Mouse (Mus musculus) CH12.LX (cell line): ENCODE results near the gene Cap1. TPM values are rescaled to one million over a fixed set of nuclear protein-coding genes. Genes with fewer than 3 reads are reported as not detected.

Source experiments
- DNase-seq: peaks from one replicate; pipeline ENCODE4 v3.0.0-alpha.2; 2013; ENCODE audit errors: extremely low read depth
- H3K27ac ChIP-seq: 2 replicates; pipeline ENCODE4 v1.5.1; 2012; ENCODE audit warnings: low read depth, mild to moderate bottlenecking, control low read depth, moderate library complexity; ENCODE audit not compliant: insufficient read depth
- H3K27me3 ChIP-seq: replicated peaks from 2 replicates; pipeline ENCODE3; 2012; ENCODE audit warnings: inconsistent platforms
- H3K36me3 ChIP-seq, 2 experiments: replicated peaks in 1 of 2; 2 replicates each; pipeline versions ENCODE3 to v1.6.1; 2012; ENCODE audit warnings: inconsistent platforms in 1 of 2, low read length in 1 of 2, mild to moderate bottlenecking in 1 of 2, mixed read lengths in 1 of 2, moderate library complexity in 1 of 2; ENCODE audit not compliant: control insufficient read depth in 1 of 2, insufficient read depth in 1 of 2
- H3K4me1 ChIP-seq, 2 experiments: 2 replicates each; pipeline ENCODE4 v1.6.1; 2012; ENCODE audit warnings: inconsistent platforms in 1 of 2, moderate library complexity in 1 of 2; ENCODE audit not compliant: insufficient read depth in 2 of 2, control insufficient read depth in 1 of 2
- H3K4me2 ChIP-seq: 2 replicates; pipeline ENCODE4 v1.6.1; 2012; ENCODE audit warnings: low read depth, mild to moderate bottlenecking, control low read depth; ENCODE audit not compliant: poor library complexity, insufficient read depth, severe bottlenecking
- H3K4me3 ChIP-seq, 3 experiments: fragments of 150-350 bp in 1 of 3; sonication (generic) in 1 of 3; replicated peaks in 1 of 3; 2 replicates each; pipeline versions ENCODE3 to v1.5.1; 2011 to 2012; ENCODE audit warnings: low read depth in 2 of 3, low read length in 2 of 3, mild to moderate bottlenecking in 2 of 3, moderate library complexity in 2 of 3, control low read depth in 1 of 3, improper control_type of control experiment in 1 of 3, inconsistent platforms in 1 of 3, mixed read lengths in 1 of 3; ENCODE audit not compliant: poor library complexity in 1 of 3
- H3K79me2 ChIP-seq: replicated peaks from 2 replicates; pipeline ENCODE4 v1.6.1; 2012; ENCODE audit warnings: mild to moderate bottlenecking, moderate library complexity; ENCODE audit not compliant: control insufficient read depth, poor library complexity, insufficient read depth, severe bottlenecking; ENCODE audit errors: extremely low read depth
- H3K9ac ChIP-seq: 2 replicates; pipeline ENCODE4 v1.6.1; 2012; ENCODE audit warnings: low read depth, mild to moderate bottlenecking, control low read depth, moderate library complexity; ENCODE audit not compliant: insufficient read depth
- H3K9me3 ChIP-seq: replicated peaks from 2 replicates; pipeline ENCODE3; 2012; ENCODE audit warnings: low read length, inconsistent platforms, mixed read lengths
- CHD1 ChIP-seq: IDR thresholded peaks from 2 replicates; pipeline ENCODE4 v1.6.1; 2012; ENCODE audit warnings: low read depth, low read length, improper control_type of control experiment, inconsistent platforms
- CTCF ChIP-seq, 2 experiments: IDR thresholded peaks in 1 of 2; conservative IDR thresholded peaks in 1 of 2; 2 replicates each; pipeline ENCODE4 v1.5.1; 2011 to 2012; ENCODE audit warnings: low read depth in 2 of 2, low read length in 2 of 2, improper control_type of control experiment in 1 of 2, inconsistent platforms in 1 of 2, mild to moderate bottlenecking in 1 of 2, moderate library complexity in 1 of 2
- E2F4 ChIP-seq: IDR thresholded peaks from 2 replicates; pipeline ENCODE4 v1.6.1; 2011; ENCODE audit warnings: low read depth, low read length, improper control_type of control experiment; ENCODE audit not compliant: insufficient replicate concordance
- HCFC1 ChIP-seq: IDR thresholded peaks from 2 replicates; pipeline ENCODE4 v1.6.1; 2012; ENCODE audit warnings: low read depth, mild to moderate bottlenecking, inconsistent platforms, low read length, improper control_type of control experiment
- KAT2A ChIP-seq: IDR thresholded peaks from 2 replicates; pipeline ENCODE4 v1.6.1; 2012; ENCODE audit warnings: low read length, improper control_type of control experiment, inconsistent platforms; ENCODE audit not compliant: insufficient replicate concordance
- MAFK ChIP-seq: IDR thresholded peaks from 2 replicates; pipeline ENCODE4 v1.6.1; 2011; ENCODE audit warnings: low read length, improper control_type of control experiment; ENCODE audit not compliant: insufficient replicate concordance
- MEF2A ChIP-seq: IDR thresholded peaks from 2 replicates; pipeline ENCODE4 v1.6.1; 2014; ENCODE audit warnings: low read depth, mild to moderate bottlenecking, inconsistent platforms, low read length, improper control_type of control experiment, borderline replicate concordance
- MYC ChIP-seq: IDR thresholded peaks from 2 replicates; pipeline ENCODE4 v1.6.1; 2011; ENCODE audit warnings: low read depth, mild to moderate bottlenecking, improper control_type of control experiment, low read length
- PAX5 ChIP-seq: IDR thresholded peaks from 2 replicates; pipeline ENCODE4 v1.6.1; 2012; ENCODE audit warnings: low read length, inconsistent platforms, mixed read lengths
- RAD21 ChIP-seq: IDR thresholded peaks from 2 replicates; pipeline ENCODE4 v1.6.1; 2011; ENCODE audit warnings: low read depth, mild to moderate bottlenecking, low read length, improper control_type of control experiment, moderate library complexity
- RCOR1 ChIP-seq: conservative IDR thresholded peaks from 2 replicates; pipeline ENCODE4 v1.6.1; 2012; ENCODE audit warnings: low read depth, mild to moderate bottlenecking, inconsistent platforms, low read length, improper control_type of control experiment
- SMC3 ChIP-seq: IDR thresholded peaks from 2 replicates; pipeline ENCODE4 v1.6.1; 2011; ENCODE audit warnings: low read depth, low read length, improper control_type of control experiment
- TCF12 ChIP-seq: IDR thresholded peaks from 2 replicates; pipeline ENCODE4 v1.6.1; 2014; ENCODE audit warnings: low read depth, mild to moderate bottlenecking, inconsistent platforms, low read length, improper control_type of control experiment
- UBTF ChIP-seq: IDR thresholded peaks from 2 replicates; pipeline ENCODE4 v1.6.1; 2012; ENCODE audit warnings: low read depth, mild to moderate bottlenecking, inconsistent platforms, low read length, improper control_type of control experiment, moderate library complexity
- USF2 ChIP-seq: conservative IDR thresholded peaks from 2 replicates; pipeline ENCODE4 v1.6.1; 2011; ENCODE audit warnings: low read depth, low read length, improper control_type of control experiment
- ZNF384 ChIP-seq: IDR thresholded peaks from 2 replicates; pipeline ENCODE4 v1.6.1; 2012; ENCODE audit warnings: low read depth, low read length, improper control_type of control experiment, inconsistent platforms
- dilution Hi-C: fragments of 300-500 bp; cut with MboI; formaldehyde crosslinking; loops from 2 replicates; pipeline ENCODE4 v1.14.3; 2020; ENCODE audit warnings: low sequenced_read_pairs; ENCODE audit not compliant: extremely low pct_unique_long_range_greater_than_20kb, extremely low pct_ligation_motif_present
- in situ Hi-C: fragments of 300-500 bp; cut with MboI; formaldehyde crosslinking; loops from 3 replicates; pipeline ENCODE4 v1.14.3; 2019; ENCODE audit warnings: low sequenced_read_pairs, low pct_ligation_motif_present, low pct_unique_long_range_greater_than_20kb, mixed read lengths
- polyA plus RNA-seq: library from polyadenylated mRNA; unstranded; fragments of >175 nt; gene quantifications from 2 replicates; pipeline ENCODE4 v1.2.1, GENCODE M21; 2012; ENCODE audit warnings: low read depth; ENCODE audit not compliant: insufficient read length
- total RNA-seq, 2 experiments: library from RNA; depleted of rRNA; stranded (reverse); fragments of 300-350 nt in 1 of 2; fragments of >200 nt in 1 of 2; gene quantifications; 2 replicates each; pipeline ENCODE4 v1.2.3; 2012 to 2014

Cap1 gene
- total and polyA plus RNA-seq, 3 experiments: 118 to 195 (median 159) TPM

DNA sequence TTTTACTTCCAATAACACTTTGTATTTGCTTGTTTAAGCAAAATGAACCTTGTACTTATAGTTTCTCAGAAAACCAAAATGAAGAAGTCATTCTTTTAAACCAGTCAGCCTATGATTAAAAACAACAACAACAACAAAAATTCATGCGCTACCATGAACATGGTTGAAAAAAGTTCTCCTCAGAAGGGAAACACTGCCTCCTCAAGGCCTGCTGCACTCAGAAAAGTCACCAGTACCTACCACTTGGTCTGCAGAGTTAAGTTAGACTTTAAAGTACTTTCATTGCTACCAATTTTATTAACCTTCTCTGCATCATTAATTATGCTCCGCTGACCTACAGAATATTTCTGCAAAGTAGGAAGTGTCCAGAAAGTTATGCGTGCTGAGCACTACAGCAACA is 2.6 kb downstream of the Cap1 start:
- Histone ChIP-seq H3K9me3 (no peaks in the 10 kb centered on the region), H3K27ac (no peak overlapping the region), H3K27me3 (no peaks in the 10 kb centered on the region), H3K79me2 (peaks cover 62% of the 10 kb centered on the region), H3K4me2 (peak overlapping the region; percentile 83), H3K36me3 (peaks cover 0 to 9% of the 10 kb centered on the region in 2 experiments), H3K4me1 (peaks cover 4 to 59% of the 10 kb centered on the region in 2 experiments; a peak in 3 of 4 replicates), H3K9ac (peak overlapping the region; percentile 83; the same call in 1 of the 2 replicates), H3K4me3 (peak overlapping the region in 2 of 3 experiments; percentile 9 to 88)
- no peak for DNase-seq
- in situ Hi-C loops (no loop called here), dilution Hi-C loops (no loop called here)
- no peak for TF ChIP-seq UBTF
- peak in 1 of 2 experiments; percentile 34; a peak in 1 of 4 replicates for TF ChIP-seq CTCF (conservative IDR thresholded peaks at IDR 0.05 in 1 of 2, IDR thresholded peaks at IDR 0.05 in 1 of 2; ENCODE audit: low read depth in 2 of 2, low read length in 2 of 2)
- TF ChIP-seq RAD21: peak; percentile 28
- no peak for TF ChIP-seq HCFC1

DNA sequence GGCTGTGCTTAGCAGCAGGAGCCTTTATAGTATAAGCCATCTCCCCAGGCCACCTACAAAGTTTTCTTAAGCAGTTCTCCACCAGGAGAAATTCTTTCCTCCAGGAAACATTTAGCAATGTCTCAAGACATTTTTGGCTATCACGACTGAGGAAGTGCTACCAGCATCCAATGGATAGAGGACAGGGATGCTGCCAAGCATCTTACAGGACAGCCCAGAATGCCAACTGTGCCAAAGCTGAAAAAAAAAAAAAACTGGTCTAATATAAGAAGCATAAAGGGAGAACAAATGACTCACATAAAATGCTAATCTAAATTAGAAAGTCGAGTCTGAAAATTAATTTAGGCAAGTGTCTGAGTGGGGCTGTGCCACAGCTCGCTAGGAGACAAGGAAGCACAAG is 3.3 kb downstream of the Cap1 start:
- TF ChIP-seq USF2: no peak
- TF ChIP-seq E2F4: no peak
- no peak for TF ChIP-seq SMC3
- no peak for TF ChIP-seq KAT2A
- TF ChIP-seq TCF12: no peak
- no peak for TF ChIP-seq CTCF (conservative IDR thresholded peaks at IDR 0.05 in 1 of 2, IDR thresholded peaks at IDR 0.05 in 1 of 2; ENCODE audit: low read depth in 2 of 2, low read length in 2 of 2)
- TF ChIP-seq MAFK: no peak
- no peak for TF ChIP-seq RAD21
- no peak for TF ChIP-seq MEF2A
- no peak for TF ChIP-seq MYC
- no peak for TF ChIP-seq CHD1
- TF ChIP-seq ZNF384: no peak
- TF ChIP-seq PAX5: no peak
- no peak for TF ChIP-seq RCOR1
- no peaks in the 10 kb centered on the region for H3K27me3 ChIP-seq
- DNase-seq: no peak
- H3K27ac ChIP-seq: no peak overlapping the region
- no peak overlapping the region for H3K9ac ChIP-seq
- dilution Hi-C loops: no loop called here
- no peak overlapping the region for H3K4me3 ChIP-seq
- H3K79me2 ChIP-seq: peaks cover 70% of the 10 kb centered on the region
- H3K4me2 ChIP-seq: no peak overlapping the region; the same call in 1 of the 2 replicates
- H3K9me3 ChIP-seq: no peaks in the 10 kb centered on the region
- peaks cover 5 to 66% of the 10 kb centered on the region in 2 experiments; a peak in 3 of 4 replicates for H3K4me1 ChIP-seq
- in situ Hi-C loops: no loop called here
- H3K36me3 ChIP-seq: peaks cover 0 to 9% of the 10 kb centered on the region in 2 experiments
